Mouse (Mus musculus) heart, postnatal 10 days (tissue): ENCODE results near the gene Mgea5. TPM values are rescaled to one million over a fixed set of nuclear protein-coding genes. Genes with fewer than 3 reads are reported as not detected.

ENCODE experiments used
- DNase-seq, 2 experiments: peaks; one replicate each; pipeline ENCODE4 v3.0.0; 2021
- intact Hi-C: fragments of 180-260 bp; cut with DNase I; formaldehyde crosslinking; loops from one replicate; pipeline ENCODE4 v1.15.1; 2025
- total RNA-seq, 2 experiments: library from RNA; stranded (reverse); gene quantifications; 2 replicates each; pipeline ENCODE4 v1.2.3; 2021

Mgea5 gene
- total RNA-seq, 2 experiments from 2014 or later = 73.6 to 77.1 TPM

DNA sequence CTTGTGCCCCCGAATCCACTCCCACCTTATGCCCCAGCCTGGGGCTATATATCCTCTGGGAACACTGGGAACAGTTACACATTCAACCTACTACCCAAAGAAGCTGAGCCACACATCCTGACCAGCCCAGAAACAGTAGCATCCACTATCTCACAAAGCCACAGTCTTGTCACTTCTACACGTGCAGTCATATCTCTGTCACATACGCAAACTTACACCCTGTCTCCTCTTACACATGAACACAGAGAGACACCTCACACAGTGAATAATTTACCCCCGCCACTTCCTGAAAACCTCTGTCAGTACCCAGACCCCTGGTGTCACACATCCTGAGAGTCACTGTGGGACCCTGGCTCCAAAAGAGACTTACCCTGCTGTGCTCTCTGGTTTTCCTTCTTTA, 19.1 kb upstream of the Mgea5 start:
- no peak for DNase-seq
- intact Hi-C loops = no loop called here

DNA sequence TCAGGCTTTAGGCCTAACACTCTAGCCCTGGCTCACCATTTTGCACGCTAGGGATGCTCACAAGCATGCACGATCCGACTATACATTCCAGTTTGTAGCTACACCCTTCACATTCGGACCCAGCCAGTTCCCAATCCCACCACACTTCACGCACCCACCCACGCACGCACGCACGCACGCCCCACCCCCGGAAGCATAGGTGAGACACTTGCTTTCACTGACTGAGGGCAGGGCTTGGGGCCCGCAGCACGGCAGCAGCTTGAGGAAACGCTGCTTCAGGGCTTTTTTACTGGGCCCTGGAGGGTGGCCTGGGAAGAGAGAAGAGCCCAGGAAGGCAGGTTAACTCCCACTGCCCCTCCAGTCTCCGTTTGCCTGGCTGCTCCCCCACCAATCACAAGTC, 13.2 kb upstream of the Mgea5 start:
- DNase-seq = no peak
- intact Hi-C loops = no loop called here

GRCm38 (mm10) chr19:45796061-45796556, 12.5 kb upstream of the Mgea5 start:
- DNase-seq = no peak
- intact Hi-C loops = no loop called here

DNA sequence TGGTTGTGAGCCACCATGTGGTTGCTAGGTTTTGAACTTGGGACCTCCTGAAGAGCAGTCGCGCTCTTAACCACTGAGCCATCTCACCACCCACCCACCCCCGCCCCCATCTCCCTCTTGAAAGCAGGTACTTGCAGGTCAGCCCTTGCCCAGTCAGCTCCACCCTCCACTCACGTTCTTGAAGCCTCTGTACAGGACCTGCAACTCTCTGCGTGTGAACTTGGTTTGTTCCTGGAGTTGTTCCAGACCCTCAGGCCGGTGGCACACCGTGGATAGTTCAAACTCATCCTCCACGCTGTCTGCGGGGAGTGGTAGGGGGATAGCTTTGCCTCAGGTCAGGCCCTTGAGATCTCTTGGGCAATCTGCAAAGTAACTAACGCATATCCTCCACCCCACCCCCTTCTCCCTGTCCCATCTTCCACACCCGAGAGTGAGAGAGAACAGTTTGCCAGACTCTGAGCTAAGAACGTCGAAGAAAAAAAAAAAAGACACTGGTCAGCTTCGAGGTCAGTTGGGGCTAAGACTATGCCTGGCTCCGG, 11.8 kb upstream of the Mgea5 start:
- no peak for DNase-seq
- intact Hi-C loops = no loop called here

GRCm38 (mm10) chr19:45794718-45795117, 11.1 kb upstream of the Mgea5 start:
- no peak for DNase-seq
- intact Hi-C loops = no loop called here

- intact Hi-C loops = no loop called here
- no peak for DNase-seq
Observed at GRCm38 (mm10) chr19:45792404-45792803, 8.8 kb upstream of the Mgea5 start.

DNA sequence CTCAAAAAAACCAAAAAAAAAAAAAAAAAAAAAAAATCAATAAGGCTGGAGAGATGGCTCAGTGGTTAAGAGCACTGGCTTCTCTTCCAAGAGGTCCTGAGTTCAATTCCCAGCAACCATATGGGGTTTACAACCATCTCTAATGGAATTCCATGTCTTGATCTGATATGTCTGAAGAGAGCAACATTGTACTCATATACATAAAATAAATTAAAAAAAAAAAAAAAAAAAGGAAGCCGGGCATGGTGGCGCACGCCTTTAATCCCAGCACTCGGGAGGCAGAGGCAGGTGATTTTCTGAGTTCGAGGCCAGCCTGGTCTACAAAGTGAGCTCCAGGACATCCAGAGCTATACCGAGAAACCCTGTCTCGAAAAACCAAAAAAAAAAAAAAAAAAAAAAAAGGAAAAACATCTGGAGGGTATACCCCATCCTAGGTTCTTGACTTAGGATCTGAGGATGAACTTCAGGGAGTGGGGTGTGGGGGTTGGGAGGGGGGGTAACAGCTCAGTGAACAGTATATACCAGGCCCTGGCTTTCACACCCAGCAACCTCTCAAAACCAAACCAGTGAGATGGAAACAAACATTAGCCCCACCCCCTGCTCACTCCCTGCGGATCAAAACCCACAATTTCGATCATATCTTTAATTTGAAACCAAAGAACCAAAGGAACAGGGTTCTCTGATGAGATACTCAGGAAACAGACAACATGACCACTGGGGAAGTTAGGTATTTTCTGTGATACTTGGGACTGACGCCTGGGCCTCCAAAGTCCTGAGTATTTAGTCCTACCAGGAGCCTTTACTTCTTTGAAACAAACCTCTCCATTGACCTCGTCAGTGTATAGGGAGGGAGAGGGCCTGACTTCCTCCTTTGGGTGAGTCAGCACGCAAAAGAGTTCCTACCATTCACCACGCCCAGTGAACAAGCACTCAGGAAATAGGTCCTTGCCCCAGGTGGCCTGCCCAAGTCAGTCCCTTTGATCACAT, 6.5 kb upstream of the Mgea5 start:
- intact Hi-C loops = no loop called here
- DNase-seq = no peak

- intact Hi-C loops = no loop called here
- no peak for DNase-seq
Observed at GRCm38 (mm10) chr19:45789365-45789764, 5.7 kb upstream of the Mgea5 start.

GRCm38 (mm10) chr19:45788337-45788736, 4.7 kb upstream of the Mgea5 start:
- intact Hi-C loops = no loop called here
- no peak for DNase-seq

DNA sequence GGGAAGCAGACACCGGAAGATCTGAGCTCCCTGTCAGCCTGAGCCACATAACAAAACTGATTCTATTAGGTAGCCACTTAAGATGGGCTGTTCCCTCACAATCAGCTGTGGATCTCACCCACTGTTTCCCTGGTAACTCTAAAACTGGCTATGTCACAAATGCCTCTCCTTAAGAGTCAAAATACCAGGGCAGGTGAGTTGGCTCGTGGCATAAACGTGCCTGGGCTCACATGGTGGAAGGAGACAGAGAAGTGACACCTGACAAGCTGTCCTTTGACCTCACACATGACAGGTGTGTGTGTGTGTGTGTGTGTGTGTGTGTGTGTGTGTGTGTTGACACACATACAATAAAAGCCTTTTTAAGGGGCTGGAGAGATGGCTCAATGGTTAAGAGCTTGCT, 3.8 kb upstream of the Mgea5 start:
- no peak for DNase-seq
- intact Hi-C loops = no loop called here

- DNase-seq = no peak
- intact Hi-C loops = no loop called here
Observed at GRCm38 (mm10) chr19:45785470-45785869, 1.8 kb upstream of the Mgea5 start.

- no peak for DNase-seq
- intact Hi-C loops = no loop called here
Observed at GRCm38 (mm10) chr19:45783933-45784576, 418 bp upstream of the Mgea5 start.

- peak; percentile 82 to 85 for DNase-seq
- intact Hi-C loops = no loop called here
Observed at GRCm38 (mm10) chr19:45782315-45783001, 1.2 kb downstream of the Mgea5 start.

- intact Hi-C loops = loop anchor here (2.0 kb wide), 1 partner anchor 33 kb away; the partner anchor contains the start of gene Npm3
- no peak for DNase-seq
Observed at GRCm38 (mm10) chr19:45781676-45782075, 2.0 kb downstream of the Mgea5 start.

DNA sequence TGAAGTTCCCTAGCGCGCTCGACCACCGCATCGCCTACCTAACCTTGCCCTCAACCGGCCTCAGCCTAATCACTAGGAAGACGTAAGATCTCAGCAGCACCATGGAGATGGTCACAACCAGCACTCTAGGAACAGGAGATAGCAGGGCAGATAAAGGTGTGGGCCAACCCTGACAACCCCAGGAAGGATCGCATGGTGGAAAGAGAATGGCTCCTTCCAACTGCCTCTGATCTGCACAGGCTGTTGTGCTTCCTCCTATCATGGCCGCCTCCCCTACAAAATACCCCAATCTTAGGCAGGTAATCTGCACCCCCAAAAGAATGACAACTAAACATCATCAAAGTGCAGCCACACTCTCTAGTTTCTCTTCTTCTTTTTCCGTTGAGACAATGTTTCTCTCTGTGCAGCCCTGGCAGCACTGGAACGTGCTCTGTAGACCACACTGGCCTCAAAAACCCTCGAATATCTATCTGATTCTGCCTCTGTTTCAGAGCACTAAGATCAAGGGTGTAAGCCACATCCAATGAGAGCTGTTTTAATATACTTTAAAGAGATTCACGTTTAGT, 3.2 kb downstream of the Mgea5 start:
- intact Hi-C loops = loop anchor here (2.0 kb wide), 1 partner anchor 32 kb away; the partner anchor contains the start of gene Npm3
- no peak for DNase-seq

GRCm38 (mm10) chr19:45775486-45775885, 8.2 kb downstream of the Mgea5 start:
- no peak for DNase-seq
- intact Hi-C loops = loop anchor here (1.0 kb wide), 1 partner anchor 8 kb away; no protein-coding TSS in a partner anchor

- intact Hi-C loops = no loop called here
- DNase-seq = no peak
Observed at GRCm38 (mm10) chr19:45771501-45771900, 12.1 kb downstream of the Mgea5 start.

DNA sequence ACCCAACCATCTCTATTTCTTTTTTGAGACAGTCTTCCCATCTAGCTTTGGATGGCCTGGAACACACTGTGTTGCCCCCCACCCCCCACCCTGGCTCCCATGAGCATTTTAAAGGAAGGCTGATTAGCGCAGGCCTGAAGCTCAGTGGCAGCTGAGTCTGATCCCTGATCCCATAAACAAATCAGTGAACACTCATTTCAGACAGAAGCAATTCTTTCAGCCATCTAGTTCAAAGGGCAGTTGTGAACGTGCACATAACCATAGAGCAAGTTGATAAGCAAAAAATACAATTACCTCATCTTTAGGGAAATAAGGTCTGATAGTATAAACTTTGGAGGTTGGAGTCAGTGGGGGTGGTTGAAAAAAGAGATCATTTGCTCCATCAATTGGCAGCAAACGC, 22.8 kb downstream of the Mgea5 start:
- no peak for DNase-seq
- intact Hi-C loops = no loop called here

GRCm38 (mm10) chr19:45758671-45759070, 25.0 kb downstream of the Mgea5 start:
- DNase-seq = no peak
- intact Hi-C loops = no loop called here

- DNase-seq = no peak
- intact Hi-C loops = no loop called here
Observed at GRCm38 (mm10) chr19:45753551-45753950, 30.1 kb downstream of the Mgea5 start.
